Mouse (Mus musculus): Measurements from ENCODE around the gene Gcdh. TPM values are rescaled to one million over a fixed set of nuclear protein-coding genes. Genes with fewer than 3 reads are reported as not detected.

The Gcdh gene
- polyA plus RNA-seq, 2 experiments, result 31.4 to 38.9 TPM

GRCm38 (mm10) chr8:84911854-84912253 is 18.1 kb upstream of the Gcdh start:
- Histone ChIP-seq H3K9ac (replicated peaks) (no peak overlapping the region), H3K9me3 (ENCODE audit: control insufficient read depth, low read length) (no peaks in the 10 kb centered on the region), H3K27ac (no peak overlapping the region), H3K27me3 (ENCODE audit: control insufficient read depth, insufficient read depth, low read length) (peaks cover 6% of the 10 kb centered on the region), H3K4me1 (replicated peaks; ENCODE audit: control insufficient read depth in 2 of 2, insufficient read depth in 2 of 2, low read length in 1 of 2) (peaks cover 3 to 18% of the 10 kb centered on the region in 2 experiments; a peak in 3 of 4 replicates), H3K4me3 (ENCODE audit: insufficient read depth in 1 of 2, low read depth in 2 of 2, low read length in 2 of 2) (no peak overlapping the region), H3K36me3 (replicated peaks; ENCODE audit: control insufficient read depth, insufficient read depth, low read depth) (no peaks in the 10 kb centered on the region; the same call in 1 of the 2 replicates), H3K4me2 (ENCODE audit: low read depth) (no peak overlapping the region)
- 90% methylated on average over 9 of the region's 9 CpGs for WGBS (ENCODE audit: insufficient replicate concordance)
- no peak for DNase-seq (ENCODE audit: low read depth in 3 of 3, low spot score in 3 of 3)
- TF ChIP-seq CTCF (IDR thresholded peaks at IDR 0.05; ENCODE audit: low read depth), result no peak
- no peak for TF ChIP-seq EP300 (IDR thresholded peaks at IDR 0.05; ENCODE audit: low read depth)
- ATAC-seq (ENCODE audit: insufficient read depth), result no peak

GRCm38 (mm10) chr8:84910551-84910950 is 16.8 kb upstream of the Gcdh start:
- no peak overlapping the region for H3K9ac ChIP-seq (replicated peaks)
- H3K4me3 ChIP-seq (ENCODE audit: insufficient read depth in 1 of 2, low read depth in 2 of 2, low read length in 2 of 2), result no peak overlapping the region
- DNase-seq (ENCODE audit: low read depth in 3 of 3, low spot score in 3 of 3) (no peak), ATAC-seq (ENCODE audit: insufficient read depth) (no peak)
- no peaks in the 10 kb centered on the region for H3K9me3 ChIP-seq (ENCODE audit: control insufficient read depth, low read length)
- peaks cover 4% of the 10 kb centered on the region for H3K36me3 ChIP-seq (replicated peaks; ENCODE audit: control insufficient read depth, insufficient read depth, low read depth)
- peaks cover 6% of the 10 kb centered on the region for H3K27me3 ChIP-seq (ENCODE audit: control insufficient read depth, insufficient read depth, low read length)
- H3K4me2 ChIP-seq (ENCODE audit: low read depth), result no peak overlapping the region; the same call in 1 of the 2 replicates
- no peak overlapping the region for H3K27ac ChIP-seq
- no peak for TF ChIP-seq CTCF (IDR thresholded peaks at IDR 0.05; ENCODE audit: low read depth)
- no peak for TF ChIP-seq EP300 (IDR thresholded peaks at IDR 0.05; ENCODE audit: low read depth)
- H3K4me1 ChIP-seq (replicated peaks; ENCODE audit: control insufficient read depth in 2 of 2, insufficient read depth in 2 of 2, low read length in 1 of 2), result peaks cover 3 to 18% of the 10 kb centered on the region in 2 experiments; a peak in 3 of 4 replicates
- 79% methylated on average over 6 of the region's 6 CpGs for WGBS (ENCODE audit: insufficient replicate concordance)

GRCm38 (mm10) chr8:84909949-84910348 is 16.2 kb upstream of the Gcdh start:
- WGBS (ENCODE audit: insufficient replicate concordance), result 51% methylated on average over 5 of the region's 5 CpGs
- peaks cover 6% of the 10 kb centered on the region for H3K27me3 ChIP-seq (ENCODE audit: control insufficient read depth, insufficient read depth, low read length)
- H3K4me3 ChIP-seq (ENCODE audit: insufficient read depth in 1 of 2, low read depth in 2 of 2, low read length in 2 of 2), result peak overlapping the region; percentile 66 to 76; a peak in 3 of 4 replicates
- H3K4me1 ChIP-seq (replicated peaks; ENCODE audit: control insufficient read depth in 2 of 2, insufficient read depth in 2 of 2, low read length in 1 of 2), result peaks cover 3 to 18% of the 10 kb centered on the region in 2 experiments; a peak in 3 of 4 replicates
- H3K4me2 ChIP-seq (ENCODE audit: low read depth), result peak overlapping the region; percentile 81
- peak overlapping the region; percentile 14 for H3K27ac ChIP-seq
- DNase-seq (ENCODE audit: low read depth in 3 of 3, low spot score in 3 of 3) (no peak), ATAC-seq (ENCODE audit: insufficient read depth) (no peak)
- no peaks in the 10 kb centered on the region for H3K9me3 ChIP-seq (ENCODE audit: control insufficient read depth, low read length)
- no peak for TF ChIP-seq CTCF (IDR thresholded peaks at IDR 0.05; ENCODE audit: low read depth)
- TF ChIP-seq EP300 (IDR thresholded peaks at IDR 0.05; ENCODE audit: low read depth), result no peak
- H3K36me3 ChIP-seq (replicated peaks; ENCODE audit: control insufficient read depth, insufficient read depth, low read depth), result peaks cover 10% of the 10 kb centered on the region
- H3K9ac ChIP-seq (replicated peaks), result peak overlapping the region; percentile 84; the same call in 1 of the 2 replicates

- Histone ChIP-seq H3K9ac (replicated peaks) (peak overlapping the region; percentile 84), H3K36me3 (replicated peaks; ENCODE audit: control insufficient read depth, insufficient read depth, low read depth) (peaks cover 17% of the 10 kb centered on the region), H3K27me3 (ENCODE audit: control insufficient read depth, insufficient read depth, low read length) (peaks cover 6% of the 10 kb centered on the region), H3K4me1 (replicated peaks; ENCODE audit: control insufficient read depth in 2 of 2, insufficient read depth in 2 of 2, low read length in 1 of 2) (peaks cover 3 to 18% of the 10 kb centered on the region in 2 experiments; a peak in 3 of 4 replicates), H3K4me3 (ENCODE audit: insufficient read depth in 1 of 2, low read depth in 2 of 2, low read length in 2 of 2) (peak overlapping the region; percentile 66 to 76), H3K27ac (peak overlapping the region; percentile 74), H3K4me2 (ENCODE audit: low read depth) (peak overlapping the region; percentile 81), H3K9me3 (ENCODE audit: control insufficient read depth, low read length) (no peaks in the 10 kb centered on the region)
- DNase-seq (ENCODE audit: low read depth in 3 of 3, low spot score in 3 of 3) (no peak), ATAC-seq (ENCODE audit: insufficient read depth) (no peak)
- WGBS (ENCODE audit: insufficient replicate concordance), result 41% methylated on average over 20 of the region's 20 CpGs
- no peak for TF ChIP-seq EP300 (IDR thresholded peaks at IDR 0.05; ENCODE audit: low read depth)
- TF ChIP-seq CTCF (IDR thresholded peaks at IDR 0.05; ENCODE audit: low read depth), result no peak
Measured at GRCm38 (mm10) chr8:84909162-84909767, 15.5 kb upstream of the Gcdh start.

- peaks cover 5 to 20% of the 10 kb centered on the region in 2 experiments for H3K4me1 ChIP-seq (replicated peaks; ENCODE audit: control insufficient read depth in 2 of 2, insufficient read depth in 2 of 2, low read length in 1 of 2)
- peak within 1 kb of the TSS; percentile 78 for H3K27ac ChIP-seq
- DNase-seq (ENCODE audit: low read depth in 3 of 3, low spot score in 3 of 3) (peak; percentile 97), ATAC-seq (ENCODE audit: insufficient read depth) (peak; percentile 89)
- H3K9ac ChIP-seq (replicated peaks), result peak within 1 kb of the TSS; percentile 84
- peak within 1 kb of the TSS; percentile 66 to 76 for H3K4me3 ChIP-seq (ENCODE audit: insufficient read depth in 1 of 2, low read depth in 2 of 2, low read length in 2 of 2)
- peaks cover 23% of the 10 kb centered on the region for H3K36me3 ChIP-seq (replicated peaks; ENCODE audit: control insufficient read depth, insufficient read depth, low read depth)
- no peaks in the 10 kb centered on the region for H3K9me3 ChIP-seq (ENCODE audit: control insufficient read depth, low read length)
- 1% methylated on average over 45 of the region's 45 CpGs for WGBS (ENCODE audit: insufficient replicate concordance)
- H3K4me2 ChIP-seq (ENCODE audit: low read depth), result peak within 1 kb of the TSS; percentile 81
- H3K27me3 ChIP-seq (ENCODE audit: control insufficient read depth, insufficient read depth, low read length), result peaks cover 6% of the 10 kb centered on the region
- TF ChIP-seq EP300 (IDR thresholded peaks at IDR 0.05; ENCODE audit: low read depth), result no peak; the same call in 1 of the 2 replicates
- no peak for TF ChIP-seq CTCF (IDR thresholded peaks at IDR 0.05; ENCODE audit: low read depth)
Measured at GRCm38 (mm10) chr8:84908421-84909161, 14.9 kb upstream of the Gcdh start, which contains the start of gene Dnase2a. TSS of gene Dnase2a (plus strand) at chr8:84908560.

Data from liver, embryonic 14.5 days (tissue).